ENCODE assay signal across 15 mouse cellular contexts in the genomic region with DNA sequence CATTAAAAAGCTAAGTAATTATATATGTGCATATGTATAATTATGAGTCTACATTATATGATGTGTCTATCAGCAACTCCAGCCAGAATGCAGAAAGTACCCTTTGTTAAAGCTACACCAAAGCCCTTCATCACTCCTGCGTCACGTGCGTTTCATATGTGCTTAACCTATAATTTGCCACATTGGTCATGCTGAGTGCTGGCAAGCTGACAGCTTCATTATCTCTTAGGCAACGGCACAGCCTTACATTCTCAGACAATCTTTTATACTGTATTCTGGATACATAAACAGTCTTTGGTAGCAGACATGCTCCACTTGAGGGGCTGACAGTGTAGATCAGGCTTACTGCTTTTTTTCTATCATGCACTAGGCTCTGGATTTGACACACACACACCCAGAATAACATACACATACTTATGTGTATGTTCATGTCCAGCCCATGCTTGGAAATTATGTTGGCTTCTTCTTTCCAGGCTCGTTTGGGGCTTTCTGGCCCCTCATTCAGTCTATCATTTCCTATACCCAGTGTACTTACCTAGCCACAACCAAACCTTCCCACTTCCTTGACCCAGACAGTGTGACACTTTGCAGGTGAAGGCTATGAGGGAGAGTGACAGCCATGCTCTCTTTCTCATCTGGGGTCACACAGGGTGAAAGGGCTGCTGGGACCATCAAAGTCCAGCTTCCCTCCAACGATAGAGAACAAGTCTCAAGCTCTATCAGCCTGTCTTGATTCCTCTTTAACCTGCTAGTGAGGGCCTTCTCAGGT.
DNase-seq lines count a peak whose midpoint lies in the region; ATAC-seq and TF ChIP-seq lines count a peak whose summit lies in the region.
"Had no signal": no experiment of that assay in that cellular context is flagged by ENCODE, and none has a peak within 500 bp of the region (broad histone marks: within the 10 kb centered on the region; RNA-seq: fewer than 3 reads in every experiment).

No protein-coding gene starts in this region.

- DNase-seq in limb, embryonic 11.5 days (ENCODE audit: low spot score), result peak; percentile 33
- DNase-seq in limb, embryonic 10.5 days (ENCODE audit: low spot score), result no peak
- DNase-seq in brain, adult 2 months (ENCODE audit: low read depth, low spot score), result peak; percentile 17
- peak; percentile 64 for DNase-seq in hindbrain, postnatal 0 days (ENCODE audit: low spot score)
- DNase-seq in heart, postnatal 36 days, result no peak
- DNase-seq in ovary, postnatal 14 days (ENCODE audit: low spot score), result no peak
- DNase-seq: adrenal gland, postnatal 10 days; gastrocnemius, postnatal 10 days; kidney, adult 2 months; thymus, postnatal 14 days had no signal

- intact Hi-C loops in heart, postnatal 36 days (cut with DNase I), result no loop called here

- no peaks in the 10 kb centered on the region for H3K4me1 ChIP-seq in limb, embryonic 11.5 days (ENCODE audit: control insufficient read depth, insufficient read depth, low read length)
- no peaks in the 10 kb centered on the region for H3K4me1 ChIP-seq in limb, embryonic 10.5 days
- H3K4me1 ChIP-seq in forebrain, embryonic 12.5 days, result peaks cover 3% of the 10 kb centered on the region; the same call in 1 of the 2 replicates
- no peaks in the 10 kb centered on the region for H3K4me1 ChIP-seq in hindbrain, postnatal 0 days (ENCODE audit: insufficient read depth, low read length)
- H3K4me1 ChIP-seq: lung, embryonic 15.5 days; megakaryocyte, embryonic 14.5 days had no signal

- H3K27ac ChIP-seq in limb, embryonic 11.5 days (replicated peaks; ENCODE audit: low read depth, low read length), result no peak overlapping the region
- H3K27ac ChIP-seq in limb, embryonic 10.5 days, result no peak overlapping the region
- H3K27ac ChIP-seq in forebrain, embryonic 12.5 days, result 0 out of 2 replicates have a peak overlapping the region, but pooled peaks have one; percentile 26
- no peak overlapping the region for H3K27ac ChIP-seq in hindbrain, postnatal 0 days
- H3K27ac ChIP-seq: lung, embryonic 15.5 days had no signal

- no peaks in the 10 kb centered on the region for H3K27me3 ChIP-seq in limb, embryonic 11.5 days (ENCODE audit: control insufficient read depth, insufficient read depth, low read length)
- H3K27me3 ChIP-seq in limb, embryonic 10.5 days (ENCODE audit: low read depth, poor library complexity, severe bottlenecking), result no peaks in the 10 kb centered on the region
- no peaks in the 10 kb centered on the region for H3K27me3 ChIP-seq in forebrain, embryonic 12.5 days
- no peaks in the 10 kb centered on the region for H3K27me3 ChIP-seq in hindbrain, postnatal 0 days (ENCODE audit: insufficient read depth, low read length)
- H3K27me3 ChIP-seq: lung, embryonic 15.5 days; megakaryocyte, embryonic 14.5 days had no signal

- H3K9me3 ChIP-seq in limb, embryonic 11.5 days (ENCODE audit: control insufficient read depth, low read length), result no peaks in the 10 kb centered on the region
- no peaks in the 10 kb centered on the region for H3K9me3 ChIP-seq in limb, embryonic 10.5 days (replicated peaks)
- no peaks in the 10 kb centered on the region for H3K9me3 ChIP-seq in forebrain, embryonic 12.5 days
- H3K9me3 ChIP-seq in hindbrain, postnatal 0 days (ENCODE audit: low read length), result no peaks in the 10 kb centered on the region
- H3K9me3 ChIP-seq: lung, embryonic 15.5 days had no signal

- no peak overlapping the region for H3K4me2 ChIP-seq in limb, embryonic 11.5 days (ENCODE audit: low read depth, severe bottlenecking)
- H3K4me2 ChIP-seq in forebrain, embryonic 12.5 days, result no peak overlapping the region
- no peak overlapping the region for H3K4me2 ChIP-seq in hindbrain, postnatal 0 days (ENCODE audit: low read depth, low read length)
- H3K4me2 ChIP-seq: heart, embryonic 11.5 days; lung, embryonic 15.5 days had no signal

- no peak overlapping the region for H3K9ac ChIP-seq in limb, embryonic 11.5 days (ENCODE audit: low read length)
- H3K9ac ChIP-seq in forebrain, embryonic 12.5 days, result no peak overlapping the region
- H3K9ac ChIP-seq in hindbrain, postnatal 0 days (replicated peaks; ENCODE audit: low read length), result no peak overlapping the region
- H3K9ac ChIP-seq: lung, embryonic 15.5 days had no signal

- H3K4me3 ChIP-seq in limb, embryonic 11.5 days (ENCODE audit: low read depth, low read length), result no peak overlapping the region
- no peak overlapping the region for H3K4me3 ChIP-seq in limb, embryonic 10.5 days
- H3K4me3 ChIP-seq in forebrain, embryonic 12.5 days (replicated peaks), result no peak overlapping the region
- no peak overlapping the region for H3K4me3 ChIP-seq in hindbrain, postnatal 0 days (ENCODE audit: low read length)
- H3K4me3 ChIP-seq: lung, embryonic 15.5 days; megakaryocyte, embryonic 14.5 days had no signal

- 76% methylated on average over 6 of the region's 6 CpGs for whole genome bisulfite sequencing in limb, embryonic 11.5 days
- 82% methylated on average over 6 of the region's 6 CpGs for WGBS in limb, embryonic 10.5 days
- WGBS in forebrain, embryonic 12.5 days, result 51% methylated on average over 6 of the region's 6 CpGs
- whole genome bisulfite sequencing in hindbrain, postnatal 0 days, result 37% methylated on average over 6 of the region's 6 CpGs

- TF ChIP-seq CTCF in hindbrain, postnatal 0 days (IDR thresholded peaks at IDR 0.05; ENCODE audit: low read depth), result no peak

- no peak for ATAC-seq in limb, embryonic 11.5 days (ENCODE audit: insufficient number of reproducible peaks, low FRiP score, low TSS enrichment, low read depth)
- peak; percentile 87 for ATAC-seq in forebrain, embryonic 12.5 days (ENCODE audit: low FRiP score)
- peak; percentile 56 for ATAC-seq in hindbrain, postnatal 0 days
- ATAC-seq in cerebellum, adult (ENCODE audit: insufficient number of reproducible peaks, low FRiP score, low TSS enrichment), result no peak

- no peaks in the 10 kb centered on the region for H3K36me3 ChIP-seq in limb, embryonic 11.5 days (ENCODE audit: control insufficient read depth, insufficient read depth, low read length)
- no peaks in the 10 kb centered on the region for H3K36me3 ChIP-seq in limb, embryonic 10.5 days
- no peaks in the 10 kb centered on the region for H3K36me3 ChIP-seq in forebrain, embryonic 12.5 days (replicated peaks)
- H3K36me3 ChIP-seq in hindbrain, postnatal 0 days (ENCODE audit: insufficient read depth, low read length), result no peaks in the 10 kb centered on the region
- H3K36me3 ChIP-seq: lung, embryonic 15.5 days had no signal

Comparison
In these comparisons a context has a peak if more than half of its experiments do, and no peak if none do; other contexts are left out.
1. DNase-seq: peak in limb, embryonic 11.5 days (single experiment), brain, adult 2 months (single experiment) and hindbrain, postnatal 0 days (single experiment); none in limb, embryonic 10.5 days (single experiment), heart, postnatal 36 days (0 of 2) and ovary, postnatal 14 days (single experiment).
2. ATAC-seq: peak in forebrain, embryonic 12.5 days (single experiment) and hindbrain, postnatal 0 days (single experiment); none in limb, embryonic 11.5 days (single experiment) and cerebellum, adult (single experiment).